Mouse (Mus musculus): ENCODE results near the gene Tbx10.

DNA sequence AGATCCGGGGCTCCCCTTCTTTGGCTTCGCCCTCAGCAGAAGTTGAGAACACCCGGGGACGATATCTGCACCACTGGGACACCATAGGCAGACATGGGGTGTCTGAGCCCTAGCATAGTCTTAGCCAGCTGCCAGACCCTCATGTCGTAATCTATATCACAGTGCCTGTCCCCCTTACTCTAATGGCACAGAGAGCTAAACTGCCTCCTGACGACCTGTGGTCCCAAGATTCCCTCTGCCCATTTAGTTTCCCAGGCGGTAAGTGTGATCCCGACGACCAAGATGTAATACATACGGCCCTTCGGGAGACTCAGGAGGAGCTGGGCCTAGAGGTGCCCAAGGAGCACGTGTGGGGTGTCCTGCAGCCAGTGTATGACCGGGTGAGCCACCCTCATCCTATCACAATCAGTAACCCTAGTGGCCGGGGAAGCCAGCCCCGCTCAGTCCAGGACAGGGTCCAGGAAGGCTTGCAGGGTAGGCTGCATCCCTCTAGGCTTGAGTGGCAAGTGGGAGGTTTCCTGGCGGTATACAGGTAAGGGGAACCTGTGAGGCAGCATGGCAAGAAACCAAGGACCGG, 8.5 kb downstream of the Tbx10 start:
- no peak for TF ChIP-seq CTCF (IDR thresholded peaks at IDR 0.05; ENCODE audit: low read depth)
- no peak for TF ChIP-seq EP300 (optimal IDR thresholded peaks at IDR 0.05)

Measured in stomach, postnatal 0 days (tissue).